Mouse (Mus musculus): Measurements from ENCODE around the gene Pidd1.

The Pidd1 gene

GRCm38 (mm10) chr7:141443828-141444237 is at the start of gene Pidd1:
Pidd1 (minus strand) TSS chr7:141444025.
- no peak for DNase-seq (ENCODE audit: low spot score in 2 of 2)

GRCm38 (mm10) chr7:141492738-141493137 is 48.9 kb upstream of the Pidd1 start:
- DNase-seq (ENCODE audit: low spot score in 2 of 2), result no peak

GRCm38 (mm10) chr7:141491151-141491550 is 47.3 kb upstream of the Pidd1 start:
- DNase-seq (ENCODE audit: low spot score in 2 of 2), result no peak

- DNase-seq (ENCODE audit: low spot score in 2 of 2), result no peak
Observed at GRCm38 (mm10) chr7:141487141-141487540, 43.3 kb upstream of the Pidd1 start.

GRCm38 (mm10) chr7:141486239-141486638 is 42.4 kb upstream of the Pidd1 start:
- no peak for DNase-seq (ENCODE audit: low spot score in 2 of 2)

- DNase-seq (ENCODE audit: low spot score in 2 of 2), result no peak
Observed at GRCm38 (mm10) chr7:141485606-141486005, 41.8 kb upstream of the Pidd1 start.

GRCm38 (mm10) chr7:141485186-141485585 is 41.4 kb upstream of the Pidd1 start:
- no peak for DNase-seq (ENCODE audit: low spot score in 2 of 2)

GRCm38 (mm10) chr7:141484186-141485120 is 40.6 kb upstream of the Pidd1 start:
- DNase-seq (ENCODE audit: low spot score in 2 of 2), result no peak

GRCm38 (mm10) chr7:141483114-141483653 is 39.4 kb upstream of the Pidd1 start:
- no peak for DNase-seq (ENCODE audit: low spot score in 2 of 2)

GRCm38 (mm10) chr7:141482531-141483024 is 38.8 kb upstream of the Pidd1 start:
- DNase-seq (ENCODE audit: low spot score in 2 of 2), result no peak

GRCm38 (mm10) chr7:141481498-141482401 is 37.9 kb upstream of the Pidd1 start:
- peak in 1 of 2 experiments; percentile 57 for DNase-seq (ENCODE audit: low spot score in 2 of 2)

- peak; percentile 75 for DNase-seq (ENCODE audit: low spot score in 2 of 2)
Observed at GRCm38 (mm10) chr7:141480842-141481497, 37.1 kb upstream of the Pidd1 start.

GRCm38 (mm10) chr7:141478270-141478748 is 34.5 kb upstream of the Pidd1 start:
- no peak for DNase-seq (ENCODE audit: low spot score in 2 of 2)

GRCm38 (mm10) chr7:141477578-141478269 is 33.9 kb upstream of the Pidd1 start:
- no peak for DNase-seq (ENCODE audit: low spot score in 2 of 2)

- no peak for DNase-seq (ENCODE audit: low spot score in 2 of 2)
Observed at GRCm38 (mm10) chr7:141476981-141477370, 33.2 kb upstream of the Pidd1 start.

GRCm38 (mm10) chr7:141476226-141476980 is 32.6 kb upstream of the Pidd1 start:
- peak in 1 of 2 experiments; percentile 50 for DNase-seq (ENCODE audit: low spot score in 2 of 2)

GRCm38 (mm10) chr7:141475805-141476158 is 32.0 kb upstream of the Pidd1 start:
- no peak for DNase-seq (ENCODE audit: low spot score in 2 of 2)

- peak; percentile 78 to 87 for DNase-seq (ENCODE audit: low spot score in 2 of 2)
Observed at GRCm38 (mm10) chr7:141475011-141475804, 31.4 kb upstream of the Pidd1 start, which contains the start of the genes Polr2l and Tspan4. Polr2l (minus strand) TSS chr7:141475132. Tspan4 (plus strand) TSS chr7:141475240.

GRCm38 (mm10) chr7:141474160-141474559 is 30.3 kb upstream of the Pidd1 start:
- DNase-seq (ENCODE audit: low spot score in 2 of 2), result no peak
